Mouse (Mus musculus) kidney, embryonic 14.5 days (tissue): Measurements from ENCODE around the gene Clec4n. TPM values are rescaled to one million over a fixed set of nuclear protein-coding genes. Genes with fewer than 3 reads are reported as not detected.
"Not testable (repeated sequence)": the region's sequence is repeated elsewhere in the genome, so short reads cannot be mapped to it uniquely, and the experiment has no call there.

Experiments used
- ATAC-seq: fragments of 200-750 bp; cut with Nextera tagmentation; 2 replicates; pipeline ENCODE4 v1.8.0; 2017; ENCODE audit warnings: moderate number of reproducible peaks, mild to moderate bottlenecking, moderate TSS enrichment, moderate library complexity; ENCODE audit not compliant: low FRiP score, low TSS enrichment
- H3K27ac ChIP-seq: fragments of 300-500 bp; sonication (generic); 2 replicates; pipeline ENCODE4 v1.5.1; 2014; ENCODE audit warnings: low read depth, mild to moderate bottlenecking, low read length, moderate library complexity, mixed read lengths
- H3K27me3 ChIP-seq: fragments of 300-500 bp; sonication (generic); 2 replicates; pipeline ENCODE4 v1.6.1; 2014; ENCODE audit warnings: mild to moderate bottlenecking, low read length; ENCODE audit not compliant: control insufficient read depth, insufficient read depth
- H3K36me3 ChIP-seq: fragments of 300-500 bp; sonication (generic); 2 replicates; pipeline ENCODE4 v1.6.1; 2014; ENCODE audit warnings: low read length, mixed read lengths; ENCODE audit not compliant: control insufficient read depth, insufficient read depth
- H3K4me1 ChIP-seq: fragments of 300-500 bp; sonication (generic); 2 replicates; pipeline ENCODE4 v1.6.1; 2014; ENCODE audit warnings: low read length, mixed read lengths; ENCODE audit not compliant: control insufficient read depth, insufficient read depth
- H3K4me2 ChIP-seq: fragments of 300-500 bp; sonication (generic); replicated peaks from 2 replicates; pipeline ENCODE4 v1.6.1; 2014; ENCODE audit warnings: low read depth, mild to moderate bottlenecking, low read length
- H3K4me3 ChIP-seq: fragments of 300-500 bp; sonication (generic); 2 replicates; pipeline ENCODE4 v1.5.1; 2014; ENCODE audit warnings: mild to moderate bottlenecking, low read length
- H3K9ac ChIP-seq: fragments of 300-500 bp; sonication (generic); 2 replicates; pipeline ENCODE4 v1.6.1; 2014; ENCODE audit warnings: low read depth, mild to moderate bottlenecking, low read length, moderate library complexity
- H3K9me3 ChIP-seq: fragments of 300-500 bp; sonication (generic); 2 replicates; pipeline ENCODE4 v1.6.1; 2016; ENCODE audit warnings: low read length; ENCODE audit not compliant: control insufficient read depth
- WGBS: fragments of 180-500 bp; shearing (Covaris S2); extraction: QIAGEN DNeasy Blood & Tissue Kit; methylation state at CpG from one replicate; pipeline ENCODE4 v1.1.7; 2014; 5-methylcytosine and 5-hydroxymethylcytosine counted together
- polyA plus RNA-seq: library from polyadenylated mRNA; unstranded; fragments of >200 nt; fragmentation: Nextera tagmentation; extraction: Ambion mirVana; gene quantifications from 2 replicates; pipeline ENCODE4 v1.2.1, GENCODE M21; 2014

Clec4n gene
- polyA plus RNA-seq, 1 experiment from 2014 or later = 2.2 TPM

- ATAC-seq, H3K4me2 ChIP-seq, H3K27me3 ChIP-seq, H3K9ac ChIP-seq, H3K27ac ChIP-seq, H3K36me3 ChIP-seq, H3K4me1 ChIP-seq, H3K4me3 ChIP-seq, H3K9me3 ChIP-seq: not testable (repeated sequence)
- WGBS = 83% methylated on average over 2 of the region's 2 CpGs
Observed at GRCm38 (mm10) chr6:123248862-123249261, 19.2 kb downstream of the Clec4n start.

- Histone ChIP-seq H3K4me2 (no peak overlapping the region), H3K27ac (no peak overlapping the region)
Observed at GRCm38 (mm10) chr6:123252735-123253134, 23.1 kb downstream of the Clec4n start.

DNA sequence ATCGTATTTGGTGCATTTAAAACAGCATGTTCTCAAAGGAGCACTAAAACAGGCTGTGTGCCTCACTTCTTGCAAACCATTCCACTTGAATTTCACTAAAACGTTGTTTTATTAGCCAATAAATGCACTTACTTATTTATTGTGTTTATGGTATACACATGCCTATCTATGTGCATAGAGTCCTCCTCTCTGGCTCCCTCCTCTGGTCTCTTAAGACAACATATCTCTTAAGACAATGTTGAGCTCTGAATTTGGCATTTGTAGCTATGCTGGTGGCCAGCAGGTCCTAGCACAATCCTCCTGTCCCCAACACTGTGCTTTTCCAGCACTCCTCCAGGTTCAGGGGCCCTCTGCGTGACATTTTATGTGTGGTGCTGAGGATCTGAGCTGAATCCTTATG lies 29.3 kb downstream of the Clec4n start:
- no peak overlapping the region for H3K4me3 ChIP-seq
- WGBS = 70% methylated on average over 3 of the region's 3 CpGs
- H3K4me1 ChIP-seq = no peaks in the 10 kb centered on the region
- H3K4me2 ChIP-seq = no peak overlapping the region
- H3K27ac ChIP-seq = no peak overlapping the region
- H3K27me3 ChIP-seq = no peaks in the 10 kb centered on the region
- ATAC-seq = no peak
- no peak overlapping the region for H3K9ac ChIP-seq
- H3K9me3 ChIP-seq = no peaks in the 10 kb centered on the region
- no peaks in the 10 kb centered on the region for H3K36me3 ChIP-seq

More at GRCm38 (mm10) chr6:123252735-123253134, 23.1 kb downstream of the Clec4n start:
- H3K4me1 ChIP-seq = no peaks in the 10 kb centered on the region
- no peaks in the 10 kb centered on the region for H3K27me3 ChIP-seq
- ATAC-seq = no peak
- H3K36me3 ChIP-seq = no peaks in the 10 kb centered on the region
- H3K4me3 ChIP-seq = no peak overlapping the region
- H3K9ac ChIP-seq = no peak overlapping the region
- no peaks in the 10 kb centered on the region for H3K9me3 ChIP-seq

DNA sequence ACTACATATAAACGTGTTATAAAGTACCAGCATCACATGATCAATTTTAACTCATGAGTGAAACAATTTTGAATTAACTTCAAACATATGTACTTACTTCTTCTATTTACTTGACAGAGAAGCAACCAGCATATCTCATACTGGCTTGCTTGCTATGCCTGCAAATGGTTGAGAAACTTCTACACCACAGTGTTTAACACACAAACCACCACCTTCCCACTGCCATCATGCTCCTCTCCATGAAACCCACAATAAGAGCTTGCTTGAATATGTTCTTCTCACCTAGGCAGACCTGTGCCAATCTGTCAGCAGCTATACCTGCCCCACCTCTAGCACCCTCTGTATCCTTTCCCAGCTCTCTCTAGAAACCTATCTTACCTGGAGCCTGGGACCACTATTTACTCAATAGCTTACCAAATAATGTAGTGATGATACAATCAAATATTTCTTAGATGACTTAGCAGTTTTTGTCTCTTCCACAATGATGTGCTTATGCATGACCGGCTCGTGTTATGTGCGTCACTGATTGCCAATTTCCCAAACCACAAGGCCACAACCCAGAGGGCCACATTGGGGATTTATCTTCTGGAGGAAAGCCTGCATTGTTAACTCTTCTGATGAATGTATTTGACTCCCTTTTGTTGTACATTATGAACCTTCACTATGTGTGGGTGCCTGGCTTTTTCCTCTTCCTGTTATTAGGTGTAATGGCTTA lies 30.4 kb downstream of the Clec4n start:
- H3K4me1 ChIP-seq = no peaks in the 10 kb centered on the region
- no peak overlapping the region for H3K4me3 ChIP-seq
- no peaks in the 10 kb centered on the region for H3K9me3 ChIP-seq
- H3K9ac ChIP-seq = no peak overlapping the region
- H3K27me3 ChIP-seq = no peaks in the 10 kb centered on the region
- ATAC-seq = no peak
- H3K27ac ChIP-seq = no peak overlapping the region
- H3K36me3 ChIP-seq = no peaks in the 10 kb centered on the region
- no peak overlapping the region for H3K4me2 ChIP-seq
- 82% methylated on average over 4 of the region's 4 CpGs for WGBS

GRCm38 (mm10) chr6:123260868-123261267 lies 31.2 kb downstream of the Clec4n start:
- H3K4me2 ChIP-seq = no peak overlapping the region
- no peaks in the 10 kb centered on the region for H3K27me3 ChIP-seq
- no peak overlapping the region for H3K27ac ChIP-seq
- no peaks in the 10 kb centered on the region for H3K36me3 ChIP-seq
- no peak overlapping the region for H3K9ac ChIP-seq
- WGBS = 92% methylated on average over 1 of the region's 1 CpGs
- H3K9me3 ChIP-seq = no peaks in the 10 kb centered on the region
- no peaks in the 10 kb centered on the region for H3K4me1 ChIP-seq
- no peak overlapping the region for H3K4me3 ChIP-seq
- no peak for ATAC-seq

DNA sequence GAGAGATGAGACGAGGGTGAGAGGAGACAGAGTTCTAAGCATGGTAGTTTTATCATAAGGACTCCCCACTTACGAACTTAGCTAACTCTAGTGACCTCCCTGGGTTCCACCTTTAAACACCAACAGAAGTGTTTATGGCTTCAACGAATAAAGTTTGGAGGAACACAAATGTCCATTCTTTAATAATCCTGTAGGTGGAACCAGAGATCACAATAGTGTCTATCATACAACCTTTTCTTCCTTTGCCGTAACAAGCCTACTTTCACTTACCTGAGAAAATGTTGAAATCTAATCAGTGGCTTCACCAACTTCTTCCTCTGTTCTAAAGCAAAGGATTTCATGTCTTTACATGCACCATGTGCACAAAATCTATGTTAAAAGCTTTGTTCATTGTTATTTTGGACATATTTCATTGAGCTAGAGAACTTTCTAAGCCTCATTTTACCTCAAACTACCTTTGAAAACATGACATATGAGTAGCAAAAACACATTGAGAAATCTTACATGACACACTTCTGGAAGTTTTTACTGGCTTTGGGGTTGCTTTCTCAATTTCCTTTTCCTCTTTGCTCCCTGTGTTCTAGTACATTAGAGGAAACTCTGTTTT lies 32.0 kb downstream of the Clec4n start, which contains the start of gene Clec4d:
Clec4d (plus strand) TSS at position 557 of the 607 bp plus-strand sequence.
- H3K4me3 ChIP-seq = no peak within 1 kb of the TSS
- H3K9ac ChIP-seq = no peak within 1 kb of the TSS
- no peaks in the 10 kb centered on the region for H3K36me3 ChIP-seq
- no peaks in the 10 kb centered on the region for H3K9me3 ChIP-seq
- no peak within 1 kb of the TSS for H3K4me2 ChIP-seq
- no peaks in the 10 kb centered on the region for H3K27me3 ChIP-seq
- 73% methylated on average over 4 of the region's 4 CpGs for WGBS
- H3K27ac ChIP-seq = no peak within 1 kb of the TSS
- ATAC-seq = no peak
- H3K4me1 ChIP-seq = no peaks in the 10 kb centered on the region

DNA sequence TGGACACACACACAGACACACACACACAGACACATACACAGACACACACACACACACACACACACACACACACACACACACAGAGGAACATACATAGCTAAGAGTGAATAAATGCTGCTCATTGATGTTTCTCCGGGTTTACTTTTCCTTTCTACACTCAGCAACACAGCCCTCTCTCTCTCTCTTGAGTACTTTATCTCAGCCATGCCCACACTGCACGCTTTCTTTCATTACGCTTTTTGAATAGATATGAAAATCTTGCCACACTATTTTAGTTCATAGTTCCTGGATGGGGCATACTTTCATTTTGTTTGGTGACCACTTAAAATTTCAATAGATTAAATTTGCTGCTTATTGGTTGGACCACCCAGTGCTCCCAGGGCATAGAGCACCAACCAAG lies 34.6 kb downstream of the Clec4n start:
- ATAC-seq = no peak

DNA sequence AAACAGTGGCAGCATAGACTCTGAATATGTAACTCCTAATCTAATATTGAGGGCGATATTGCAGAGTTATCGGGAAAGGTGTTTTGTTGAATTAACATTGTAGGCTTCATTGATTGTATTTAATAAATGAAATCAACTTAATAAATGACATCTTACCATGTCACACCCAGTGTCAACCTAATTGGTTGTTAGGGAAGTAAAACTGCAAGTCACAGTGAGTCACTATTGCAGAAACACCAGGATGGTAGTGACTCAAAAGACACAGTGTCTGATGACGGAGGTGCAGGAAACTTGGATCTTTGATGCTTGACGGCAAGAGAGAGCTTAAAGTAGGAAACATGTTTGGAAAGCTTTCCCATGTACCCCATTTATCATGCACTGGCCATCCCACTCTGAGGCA lies 36.2 kb downstream of the Clec4n start:
- Histone ChIP-seq H3K4me3 (no peak overlapping the region), H3K4me2 (no peak overlapping the region), H3K4me1 (no peaks in the 10 kb centered on the region), H3K27me3 (no peaks in the 10 kb centered on the region), H3K36me3 (no peaks in the 10 kb centered on the region), H3K27ac (no peak overlapping the region), H3K9me3 (no peaks in the 10 kb centered on the region), H3K9ac (no peak overlapping the region)
- WGBS = 88% methylated on average over 4 of the region's 4 CpGs
- ATAC-seq = no peak

More for the DNA sequence above, 34.6 kb downstream of the Clec4n start:
- Histone ChIP-seq H3K4me1 (no peaks in the 10 kb centered on the region), H3K9ac (no peak overlapping the region), H3K4me3 (no peak overlapping the region), H3K27me3 (no peaks in the 10 kb centered on the region), H3K27ac (no peak overlapping the region), H3K9me3 (no peaks in the 10 kb centered on the region), H3K4me2 (no peak overlapping the region), H3K36me3 (no peaks in the 10 kb centered on the region)
- 95% methylated on average over 3 of the region's 3 CpGs for whole genome bisulfite sequencing

- Histone ChIP-seq H3K4me2 (no peak overlapping the region), H3K4me3 (no peak overlapping the region), H3K9ac (no peak overlapping the region), H3K36me3 (no peaks in the 10 kb centered on the region), H3K27ac (no peak overlapping the region), H3K4me1 (no peaks in the 10 kb centered on the region), H3K27me3 (no peaks in the 10 kb centered on the region), H3K9me3 (no peaks in the 10 kb centered on the region)
- no peak for ATAC-seq
- WGBS = 82% methylated on average over 5 of the region's 5 CpGs
Observed at GRCm38 (mm10) chr6:123266945-123267344, 37.3 kb downstream of the Clec4n start.
